In genomic region chr17:56717363-56718058, GRCm38 (mm10) we compare ENCODE assay signal across 7 mouse cellular contexts. TPM values are rescaled to one million over a fixed set of nuclear protein-coding genes. Genes with fewer than 3 reads are reported as not detected.
DNase-seq lines count a peak whose midpoint lies in the region; ATAC-seq lines count a peak whose summit lies in the region.

Gene Ndufa11, plus strand, starts transcription at chr17:56717767.
Gene Vmac, minus strand, starts transcription at chr17:56718022.

- peak; percentile 82 for ATAC-seq in intestine, embryonic 15.5 days

- H3K4me2 ChIP-seq in intestine, embryonic 15.5 days (replicated peaks), result peak within 1 kb of the TSS; percentile 79

- no peaks in the 10 kb centered on the region for H3K27me3 ChIP-seq in intestine, embryonic 15.5 days (replicated peaks)
- H3K27me3 ChIP-seq in midbrain, embryonic 10.5 days (ENCODE audit: low read depth, poor library complexity, severe bottlenecking), result no peaks in the 10 kb centered on the region

- 0 out of 2 replicates have a peak, but pooled peaks cover 5% of the 10 kb centered on the region for H3K36me3 ChIP-seq in intestine, embryonic 15.5 days
- peaks cover 30% of the 10 kb centered on the region for H3K36me3 ChIP-seq in midbrain, embryonic 10.5 days

- peak; percentile 94 for DNase-seq in adrenal gland, adult 2 months
- DNase-seq in embryo, embryonic 11.5 days (ENCODE audit: low read depth, low spot score), result peak; percentile 99
- DNase-seq in gastrocnemius, postnatal 36 days, result peak; percentile 92 to 95
- DNase-seq in left cerebral cortex, postnatal 25 days (ENCODE audit: low spot score in 2 of 2), result peak; percentile 93 to 96
- DNase-seq in midbrain, embryonic 10.5 days (ENCODE audit: low spot score), result peak; percentile 97
- peak; percentile 98 for DNase-seq in right cerebral cortex, postnatal 4 days

- under 1% methylated on average over 59 of the region's 59 CpGs for WGBS in intestine, embryonic 15.5 days
- WGBS in midbrain, embryonic 10.5 days, result under 1% methylated on average over 59 of the region's 59 CpGs

- H3K9ac ChIP-seq in intestine, embryonic 15.5 days, result peak within 1 kb of the TSS; percentile 80

- H3K9me3 ChIP-seq in intestine, embryonic 15.5 days, result no peaks in the 10 kb centered on the region
- H3K9me3 ChIP-seq in midbrain, embryonic 10.5 days (replicated peaks), result no peaks in the 10 kb centered on the region

- intact Hi-C loops in gastrocnemius, postnatal 36 days (cut with DNase I), result no loop called here
- intact Hi-C loops in left cerebral cortex, postnatal 25 days (cut with DNase I), result loop anchor here (5.0 kb wide), 1 partner anchor 45 kb away; the partner anchor contains the start of gene Dus3l

- H3K4me1 ChIP-seq in intestine, embryonic 15.5 days (replicated peaks), result peaks cover 24% of the 10 kb centered on the region
- H3K4me1 ChIP-seq in midbrain, embryonic 10.5 days, result peaks cover 41% of the 10 kb centered on the region

- H3K4me3 ChIP-seq in intestine, embryonic 15.5 days (replicated peaks), result peak within 1 kb of the TSS; percentile 80
- peak within 1 kb of the TSS; percentile 88 for H3K4me3 ChIP-seq in midbrain, embryonic 10.5 days

- H3K27ac ChIP-seq in intestine, embryonic 15.5 days, result peak within 1 kb of the TSS; percentile 84
- peak within 1 kb of the TSS; percentile 94 for H3K27ac ChIP-seq in midbrain, embryonic 10.5 days (replicated peaks)

RNA-seq across cellular contexts. Expression of gene Ndufa11, which starts in this region (rescaled TPM):
- total RNA-seq in adrenal gland, adult 2 months (2021), result 100 to 1,000 TPM; 263 to 339 TPM
- 862 and 877 TPM in 2 replicates for polyA plus RNA-seq in adrenal gland, adult 2 months (2012; rRNA removed)
- total RNA-seq in gastrocnemius, postnatal 36 days (2021), result 100 to 1,000 TPM; 425 to 470 TPM
- 471 and 522 TPM in 2 replicates for polyA plus RNA-seq in intestine, embryonic 15.5 days (2015; fragmentation: Nextera tagmentation; extraction: Ambion mirVana)
- 100 to 1,000 TPM; 227 to 237 TPM for total RNA-seq in left cerebral cortex, postnatal 25 days (2021)
- 385 and 393 TPM in 2 replicates for polyA plus RNA-seq in midbrain, embryonic 10.5 days (2016; fragmentation: Nextera tagmentation; extraction: Ambion mirVana)

RNA-seq across cellular contexts. Expression of gene Vmac, which starts in this region (rescaled TPM):
- 10 to 100 TPM; 26.8 to 31.6 TPM for total RNA-seq in adrenal gland, adult 2 months (2021)
- polyA plus RNA-seq in adrenal gland, adult 2 months (2012; rRNA removed), result 50.2 and 57.3 TPM in 2 replicates
- total RNA-seq in gastrocnemius, postnatal 36 days (2021), result 1 to 10 TPM; 3.3 to 3.4 TPM
- 14.3 and 15.2 TPM in 2 replicates for polyA plus RNA-seq in intestine, embryonic 15.5 days (2015; fragmentation: Nextera tagmentation; extraction: Ambion mirVana)
- 10 to 100 TPM; 11.0 to 12.3 TPM for total RNA-seq in left cerebral cortex, postnatal 25 days (2021)
- polyA plus RNA-seq in midbrain, embryonic 10.5 days (2016; fragmentation: Nextera tagmentation; extraction: Ambion mirVana), result 12.0 and 16.5 TPM in 2 replicates

Comparison
In these comparisons a context has a peak if more than half of its experiments do, and no peak if none do; other contexts are left out.
1. Peak in every context shown above with its lines: DNase-seq, ATAC-seq, H3K4me3 ChIP-seq and H3K27ac ChIP-seq.